Mouse (Mus musculus): ENCODE measurements around the gene Cd2bp2.

The Cd2bp2 gene

GRCm38 (mm10) chr7:127217901-127218642, 22.2 kb upstream of the Cd2bp2 start:
- DNase-seq (ENCODE audit: low read depth): no peak

- no peak for DNase-seq (ENCODE audit: low read depth)
These were observed 21.6 kb upstream of the Cd2bp2 start for GRCm38 (mm10) chr7:127217475-127217874.

- no peak for DNase-seq (ENCODE audit: low read depth)
These were observed 20.5 kb upstream of the Cd2bp2 start for GRCm38 (mm10) chr7:127216307-127216706.

DNA sequence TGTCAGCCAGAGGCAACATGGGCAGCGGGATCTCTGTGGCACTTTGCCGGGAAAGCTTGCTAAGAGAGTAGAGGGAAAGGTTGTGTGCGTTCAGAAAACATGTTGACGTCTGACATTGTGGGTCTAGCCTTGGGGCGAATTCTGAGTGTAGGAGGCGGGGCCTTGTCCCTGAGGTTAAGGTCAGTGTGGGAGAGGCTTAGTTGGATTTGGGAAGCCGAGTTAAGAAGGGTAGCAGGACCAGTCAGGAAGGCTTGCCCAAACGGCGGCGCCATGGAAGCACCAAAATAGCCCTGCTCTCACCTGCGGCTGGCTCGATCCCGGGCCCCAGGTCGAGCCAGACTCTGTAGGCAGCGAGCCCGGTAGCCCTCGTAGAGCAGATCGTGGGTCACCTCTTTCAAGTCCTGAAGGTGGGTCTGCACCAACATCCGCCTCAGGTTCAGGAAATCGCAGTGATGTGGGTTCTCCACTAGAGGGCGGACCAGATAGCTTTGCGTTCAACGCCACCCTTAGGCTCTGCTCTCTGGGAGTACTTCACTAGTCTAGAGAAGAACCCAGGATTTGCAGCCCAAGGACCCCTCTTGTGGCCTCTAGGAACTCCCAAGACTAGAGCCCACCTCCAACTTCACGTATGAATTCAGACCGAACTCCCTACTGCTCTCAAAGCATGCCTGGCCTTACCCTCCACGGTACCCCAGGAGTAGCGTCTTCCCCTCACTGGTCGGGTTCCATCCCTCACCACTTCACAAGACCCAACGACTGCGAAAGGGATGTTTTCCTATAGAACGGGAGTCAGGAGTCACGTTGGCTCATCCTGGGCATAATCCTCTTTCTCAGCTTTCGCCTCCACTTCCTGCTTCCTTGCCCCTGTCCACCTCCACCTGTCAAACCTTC, 19.4 kb upstream of the Cd2bp2 start:
- DNase-seq (ENCODE audit: low read depth): peak; percentile 33

DNA sequence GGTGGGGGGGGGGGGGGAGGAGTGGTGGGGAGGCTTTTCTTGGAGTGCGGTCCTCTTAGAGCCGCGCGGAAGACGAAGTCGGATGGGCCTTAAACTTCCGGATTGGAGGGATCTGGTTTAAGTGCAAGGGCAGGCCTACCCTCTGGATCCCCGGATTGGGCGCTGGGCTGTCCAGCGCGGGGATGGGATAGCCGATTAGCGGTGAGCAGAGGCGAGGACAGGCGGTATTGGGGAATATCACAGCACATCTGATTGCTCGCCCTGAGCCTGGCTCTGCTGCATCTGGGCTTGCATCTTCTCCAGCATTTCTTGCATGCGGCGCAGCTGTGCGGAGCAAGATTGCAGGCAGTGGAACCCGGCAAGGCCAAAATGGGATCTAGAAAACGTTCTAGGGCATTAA, 18.7 kb upstream of the Cd2bp2 start:
- DNase-seq (ENCODE audit: low read depth): no peak

GRCm38 (mm10) chr7:127213930-127214329, 18.1 kb upstream of the Cd2bp2 start:
- no peak for DNase-seq (ENCODE audit: low read depth)

DNA sequence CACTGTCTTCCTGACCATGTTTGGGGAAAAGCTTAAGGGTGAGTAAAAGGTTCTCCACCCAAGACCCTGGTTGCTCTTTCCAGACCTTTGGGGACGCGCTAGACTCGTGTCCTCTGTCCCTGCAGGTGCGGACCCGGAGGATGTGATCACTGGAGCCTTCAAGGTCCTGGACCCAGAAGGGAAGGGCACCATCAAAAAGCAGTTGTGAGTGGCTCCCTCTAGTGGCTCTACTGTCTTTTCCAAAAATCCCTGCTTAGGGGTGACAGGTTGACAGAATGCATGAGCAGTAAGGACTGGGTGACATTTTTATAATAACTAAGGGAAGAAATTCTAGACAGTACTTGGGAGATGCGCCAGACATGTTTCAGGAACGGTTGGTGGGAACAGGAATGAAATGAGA, 17.6 kb upstream of the Cd2bp2 start:
- DNase-seq (ENCODE audit: low read depth): no peak

- no peak for DNase-seq (ENCODE audit: low read depth)
These were observed 16.8 kb upstream of the Cd2bp2 start for GRCm38 (mm10) chr7:127212432-127213250.

DNA sequence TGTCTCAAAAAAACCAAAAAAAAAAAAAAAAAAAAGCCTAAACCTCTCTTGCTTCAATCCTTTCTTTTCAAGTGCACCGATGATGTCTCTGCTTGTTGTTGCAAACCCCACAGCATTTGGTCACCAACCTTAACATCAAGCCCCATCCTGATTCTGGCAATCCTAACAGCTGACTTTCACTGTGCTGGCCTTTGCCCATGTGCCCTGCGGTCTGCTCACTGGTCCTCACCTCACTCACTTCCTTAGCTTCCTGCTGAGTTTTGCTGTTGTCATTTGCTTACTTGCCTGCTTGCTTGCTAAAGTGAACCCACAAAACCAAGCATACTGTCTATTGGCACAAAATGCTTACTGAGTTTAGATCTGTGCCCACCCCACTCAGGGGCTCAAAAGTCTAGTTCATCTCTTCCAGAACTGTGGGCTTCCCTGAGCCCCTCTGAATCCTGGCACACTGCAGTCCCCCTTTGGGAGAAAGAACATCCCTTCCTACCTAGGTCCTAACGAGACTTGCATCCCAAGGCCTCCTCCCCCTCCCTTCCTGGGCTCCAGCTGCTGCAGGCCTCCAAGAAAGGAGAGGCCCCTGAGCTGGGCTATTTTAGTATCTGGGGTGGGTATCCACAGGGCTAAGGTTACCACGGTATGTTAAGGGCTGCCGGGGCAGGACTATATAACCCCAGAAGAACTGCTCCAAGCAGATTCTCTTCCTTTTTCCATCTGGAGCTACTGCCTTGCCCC, 15.3 kb upstream of the Cd2bp2 start:
- no peak for DNase-seq (ENCODE audit: low read depth)

DNA sequence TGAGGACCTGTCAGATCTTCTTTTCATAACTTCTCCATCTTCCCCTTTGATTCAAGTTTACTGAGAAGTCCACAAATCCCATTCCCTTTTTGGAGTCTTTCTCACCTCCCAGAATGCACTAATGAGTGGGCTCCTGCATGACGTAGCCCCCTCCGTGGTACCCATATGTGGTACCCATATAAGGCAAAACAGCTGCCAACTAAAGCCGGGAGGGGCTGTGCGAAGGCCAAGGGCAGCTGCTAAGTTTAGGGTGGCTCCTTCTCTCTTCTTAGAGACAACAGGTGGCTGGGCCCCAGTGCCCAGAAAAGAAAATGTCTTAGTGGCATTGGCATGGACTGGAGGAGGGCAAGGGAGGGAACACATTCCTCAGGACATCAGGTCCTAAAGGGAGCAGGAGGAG, 14.4 kb upstream of the Cd2bp2 start:
- no peak for DNase-seq (ENCODE audit: low read depth)

DNA sequence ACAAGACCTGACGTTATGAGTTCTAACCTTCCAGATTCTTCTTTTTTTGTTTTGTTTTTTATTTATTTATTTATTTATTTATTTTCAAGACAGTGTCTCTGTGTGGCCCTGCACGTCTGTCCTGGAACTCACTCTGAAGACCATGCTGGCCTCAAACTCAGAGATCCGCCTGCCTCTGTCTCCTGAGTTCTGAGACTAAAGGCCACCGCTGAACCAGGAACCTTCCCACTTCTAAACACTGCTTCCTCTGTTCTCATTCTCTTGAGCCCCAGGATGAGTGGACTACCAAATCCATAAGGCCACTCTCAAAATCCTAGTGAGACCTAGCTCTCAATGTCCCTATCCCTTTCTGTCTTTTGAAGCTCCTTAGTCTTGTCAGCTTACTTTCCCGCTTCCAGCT, 14.0 kb upstream of the Cd2bp2 start:
- DNase-seq (ENCODE audit: low read depth): no peak

DNA sequence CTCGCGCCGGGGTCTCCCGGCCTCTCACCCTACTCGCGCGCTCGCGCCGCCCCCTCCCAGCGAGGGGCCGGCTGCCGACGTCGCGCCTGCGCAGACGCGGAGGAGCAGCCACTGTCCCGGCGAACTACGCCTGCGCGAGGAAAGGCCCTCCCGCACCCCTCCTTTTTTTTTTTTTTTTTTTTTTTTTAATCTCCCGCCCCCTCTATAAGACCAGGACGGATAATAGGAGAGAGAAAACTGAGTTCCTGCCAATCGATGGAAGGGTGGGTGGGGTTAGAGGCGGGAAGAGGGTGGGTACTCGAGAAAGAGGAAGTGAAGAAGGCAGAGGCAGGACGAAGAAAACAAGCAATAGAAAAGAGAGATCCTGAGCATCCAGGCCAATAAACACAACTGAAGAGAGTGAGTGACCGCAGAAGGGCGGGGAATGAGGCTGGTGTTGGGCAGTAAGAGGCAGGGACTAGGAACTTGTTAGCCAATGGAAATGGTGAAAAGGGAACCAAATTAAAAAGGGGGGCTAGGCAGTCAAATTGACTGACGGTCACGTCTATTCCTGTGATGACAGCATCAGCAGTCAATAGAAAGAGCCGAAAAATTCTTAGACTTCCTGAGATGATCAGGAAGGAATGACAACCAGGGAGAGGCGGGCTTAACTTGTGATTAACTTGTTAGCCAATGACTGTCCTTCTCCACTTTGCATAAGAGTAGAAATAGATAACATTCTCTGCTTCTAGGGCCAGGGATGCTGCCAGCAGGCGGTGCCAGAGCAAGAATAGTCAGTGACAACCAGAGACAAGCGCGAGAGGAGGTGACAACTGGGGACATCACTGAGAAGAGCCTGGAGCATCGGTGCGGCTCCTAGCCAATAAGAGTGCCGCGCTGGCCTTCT, 12.9 kb upstream of the Cd2bp2 start, which contains the start of gene Mylpf:
Gene Mylpf (plus strand): TSS at position 338 of the 886 bp plus-strand sequence.
- DNase-seq (ENCODE audit: low read depth): peak; percentile 99

- DNase-seq (ENCODE audit: low read depth): no peak
These were observed 12.4 kb upstream of the Cd2bp2 start, which contains the start of gene Tbc1d10b for GRCm38 (mm10) chr7:127208295-127208552. Gene Tbc1d10b, minus strand, starts transcription at chr7:127208468.

- DNase-seq (ENCODE audit: low read depth): no peak
These were observed 11.8 kb upstream of the Cd2bp2 start for GRCm38 (mm10) chr7:127207374-127208294.

GRCm38 (mm10) chr7:127206606-127207005, 10.8 kb upstream of the Cd2bp2 start:
- DNase-seq (ENCODE audit: low read depth): no peak

GRCm38 (mm10) chr7:127196484-127196883, 634 bp upstream of the Cd2bp2 start:
- DNase-seq (ENCODE audit: low read depth): no peak

DNA sequence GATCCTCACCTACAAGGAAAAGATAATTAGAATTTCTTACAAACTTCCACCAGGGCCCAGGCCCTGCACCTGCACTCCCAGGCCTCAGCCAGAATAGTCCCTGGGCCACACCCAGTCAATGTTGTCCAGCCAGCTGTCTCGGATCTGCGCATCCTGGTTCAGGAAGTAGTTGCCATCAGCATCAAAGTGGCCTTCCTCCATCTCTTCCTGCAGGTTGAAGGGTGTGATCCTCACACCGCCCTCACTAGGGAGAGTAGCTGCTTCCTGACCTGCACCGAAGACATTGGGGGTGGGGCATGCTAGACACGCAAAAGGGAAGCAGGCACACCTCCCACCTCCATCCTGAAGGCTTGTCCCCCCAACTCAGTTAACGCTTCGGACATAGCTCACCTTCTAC, 1.2 kb downstream of the Cd2bp2 start:
- no peak for DNase-seq (ENCODE audit: low read depth)

GRCm38 (mm10) chr7:127194011-127194632, 1.7 kb downstream of the Cd2bp2 start:
- no peak for DNase-seq (ENCODE audit: low read depth)

DNA sequence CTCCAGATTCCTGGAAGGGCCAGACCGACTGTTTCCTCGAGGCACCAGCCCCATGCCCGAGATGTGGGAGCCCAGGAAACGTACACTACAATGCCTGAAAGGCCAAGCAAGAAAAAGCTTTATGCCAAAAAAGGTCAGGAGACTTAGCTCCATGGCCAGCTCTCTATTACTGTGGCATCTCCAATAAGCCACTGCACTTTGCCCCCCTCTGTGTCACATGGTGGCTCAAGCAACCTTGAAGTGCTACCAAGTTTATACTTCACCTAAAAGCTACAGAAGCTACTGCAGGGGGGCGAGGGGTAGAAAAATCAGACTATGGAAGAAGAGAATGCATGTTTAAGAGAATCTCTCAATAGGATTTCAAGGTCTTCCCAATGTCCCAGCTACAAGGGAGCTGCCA, 2.9 kb downstream of the Cd2bp2 start:
- no peak for DNase-seq (ENCODE audit: low read depth)

All from fibroblast of lung, adult 2 months (primary cell).